Mouse (Mus musculus) C2C12 (cell line): ENCODE results near the gene Lrba.

Experiments
- CTCF ChIP-seq: IDR thresholded peaks from one replicate; pipeline ENCODE4 v1.5.1; 2011; ENCODE audit not compliant: control insufficient read depth, insufficient read depth, insufficient read length
- MAX ChIP-seq: IDR thresholded peaks from one replicate; pipeline ENCODE4 v1.6.1; 2011; ENCODE audit warnings: mild to moderate bottlenecking, control low read depth
- MYOD1 ChIP-seq: IDR thresholded peaks from one replicate; pipeline ENCODE4 v1.6.1; 2011; ENCODE audit warnings: low read depth; ENCODE audit not compliant: control insufficient read depth, insufficient read length
- USF1 ChIP-seq: IDR thresholded peaks from one replicate; pipeline ENCODE4 v1.6.1; 2011; ENCODE audit warnings: low read depth, mild to moderate bottlenecking, control low read depth, moderate library complexity

DNA sequence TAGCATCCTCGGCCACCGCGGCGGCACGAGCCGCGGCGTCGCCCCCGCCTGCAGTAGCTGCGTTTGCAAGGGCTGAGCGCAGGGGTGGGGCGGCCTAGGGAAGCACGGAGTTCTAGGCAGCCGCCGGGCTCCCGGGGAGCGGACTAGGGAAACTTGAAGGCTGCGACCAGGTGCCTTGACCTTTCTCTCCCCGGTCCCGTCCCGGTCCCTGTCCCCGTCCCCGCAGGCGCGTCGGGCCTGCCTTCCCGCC, 241 bp upstream of the Lrba start:
- no peak for TF ChIP-seq CTCF
- no peak for TF ChIP-seq MAX
- TF ChIP-seq MYOD1, result no peak
- no peak for TF ChIP-seq USF1
